Mouse (Mus musculus) ES-E14 (cell line): Measurements from ENCODE around the gene Pcdh19. TPM values are rescaled to one million over a fixed set of nuclear protein-coding genes. Genes with fewer than 3 reads are reported as not detected.

Experiments used
- DNase-seq: peaks from one replicate; pipeline ENCODE4 v3.0.0-alpha.2; 2013; ENCODE audit warnings: low read depth, low spot score
- H3K27ac ChIP-seq: 2 replicates; pipeline ENCODE4 v1.5.1; 2012; ENCODE audit warnings: low read depth, mild to moderate bottlenecking, low read length, moderate library complexity, mixed read lengths; ENCODE audit not compliant: poor library complexity, insufficient read depth, severe bottlenecking
- H3K36me3 ChIP-seq: 2 replicates; pipeline ENCODE4 v1.6.1; 2012; ENCODE audit warnings: mild to moderate bottlenecking, low read length, moderate library complexity, mixed read lengths; ENCODE audit not compliant: control insufficient read depth, poor library complexity, insufficient read depth, severe bottlenecking
- H3K4me1 ChIP-seq, 2 experiments: fragments of 150-350 bp in 1 of 2; sonication (generic) in 1 of 2; 2 replicates each; pipeline ENCODE4 v1.6.1; 2012; ENCODE audit warnings: low read length in 2 of 2, mild to moderate bottlenecking in 1 of 2, mixed read lengths in 1 of 2; ENCODE audit not compliant: control insufficient read depth in 2 of 2, insufficient read depth in 2 of 2, poor library complexity in 1 of 2
- H3K4me3 ChIP-seq, 2 experiments: fragments of 150-350 bp in 1 of 2; sonication (generic) in 1 of 2; 2 replicates each; pipeline ENCODE4 v1.5.1; 2012; ENCODE audit warnings: low read length in 2 of 2, low read depth in 1 of 2, mild to moderate bottlenecking in 1 of 2, mixed read lengths in 1 of 2; ENCODE audit not compliant: insufficient read depth in 1 of 2, poor library complexity in 1 of 2, severe bottlenecking in 1 of 2
- H3K9ac ChIP-seq: 2 replicates; pipeline ENCODE4 v1.6.1; 2012; ENCODE audit warnings: low read depth, mild to moderate bottlenecking, low read length, mixed read lengths; ENCODE audit not compliant: poor library complexity, insufficient read depth, severe bottlenecking
- H3K9me3 ChIP-seq: fragments of 150-350 bp; sonication (generic); 2 replicates; pipeline ENCODE4 v1.6.1; 2012; ENCODE audit warnings: low read depth, mild to moderate bottlenecking, low read length; ENCODE audit not compliant: control insufficient read depth, insufficient read depth
- CHD2 ChIP-seq: IDR thresholded peaks from 2 replicates; pipeline ENCODE4 v1.6.1; 2014; ENCODE audit warnings: mild to moderate bottlenecking, low read depth, low read length, inconsistent platforms
- HCFC1 ChIP-seq: IDR thresholded peaks from 2 replicates; pipeline ENCODE4 v1.6.1; 2012; ENCODE audit warnings: low read length, inconsistent platforms, borderline replicate concordance; ENCODE audit not compliant: insufficient read depth
- MAFK ChIP-seq: IDR thresholded peaks from 2 replicates; pipeline ENCODE4 v1.6.1; 2014; ENCODE audit warnings: mild to moderate bottlenecking, low read depth, low read length, inconsistent platforms; ENCODE audit not compliant: insufficient read depth
- ZC3H11A ChIP-seq: IDR thresholded peaks from 2 replicates; pipeline ENCODE4 v1.6.1; 2012; ENCODE audit warnings: low read depth, mild to moderate bottlenecking, inconsistent platforms, low read length, borderline replicate concordance
- ZNF384 ChIP-seq: IDR thresholded peaks from 2 replicates; pipeline ENCODE4 v1.6.1; 2012; ENCODE audit warnings: low read depth, low read length, inconsistent platforms
- in situ Hi-C, 2 experiments: fragments of 600-800 bp; cut with MboI; formaldehyde crosslinking; loops; one replicate each; pipeline ENCODE4 v1.15.1; 2025; ENCODE audit warnings: low sequenced_read_pairs in 2 of 2, inconsistent platforms in 1 of 2; ENCODE audit not compliant: unreplicated experiment in 2 of 2
- total RNA-seq: library from RNA; depleted of rRNA; stranded (reverse); fragments of 300-350 nt; gene quantifications from 2 replicates; pipeline ENCODE4 v1.2.3, GENCODE M21; 2012

Pcdh19 gene
- total RNA-seq, 1 experiment: 2.3 TPM

- H3K27ac ChIP-seq: no peak overlapping the region
- no peak for DNase-seq
- H3K4me1 ChIP-seq: peaks cover 5 to 8% of the 10 kb centered on the region in 2 experiments; a peak in 3 of 4 replicates
- TF ChIP-seq ZC3H11A (no peak), CHD2 (no peak), HCFC1 (no peak), MAFK (no peak), ZNF384 (no peak)
- no peaks in the 10 kb centered on the region for H3K9me3 ChIP-seq
- H3K36me3 ChIP-seq: no peaks in the 10 kb centered on the region
- no peak overlapping the region for H3K9ac ChIP-seq
- no peak overlapping the region for H3K4me3 ChIP-seq
- in situ Hi-C loops: loop anchor here in 1 of 2 experiments (25.0 kb wide), 1 partner anchor 613 kb away; no protein-coding TSS in a partner anchor
Measured at GRCm38 (mm10) chrX:133675121-133675520, 13.7 kb downstream of the Pcdh19 start.

DNA sequence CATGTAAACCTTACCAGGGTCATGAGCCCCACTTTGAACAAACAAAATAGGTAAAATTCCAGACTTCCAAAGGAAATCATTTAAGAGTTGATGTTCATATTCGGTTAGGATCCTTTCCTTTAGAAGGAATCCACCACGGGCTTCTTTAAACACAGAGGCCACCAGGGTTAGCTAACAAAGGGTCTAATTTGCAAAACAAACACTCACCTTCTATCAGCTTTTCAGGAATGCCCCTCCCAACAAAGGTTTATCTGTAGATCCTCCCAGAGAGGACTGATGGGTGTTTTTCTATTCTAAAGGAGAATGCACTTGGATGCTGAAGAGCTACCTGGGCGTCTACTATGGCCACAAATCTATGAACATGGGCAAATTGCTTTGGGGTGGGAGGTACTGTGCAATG lies 15.0 kb downstream of the Pcdh19 start:
- H3K4me1 ChIP-seq: peaks cover 5 to 8% of the 10 kb centered on the region in 2 experiments; a peak in 3 of 4 replicates
- H3K9ac ChIP-seq: no peak overlapping the region
- no peak for TF ChIP-seq ZC3H11A
- TF ChIP-seq CHD2: no peak
- no peak for TF ChIP-seq ZNF384
- TF ChIP-seq HCFC1: no peak
- no peak for TF ChIP-seq MAFK
- DNase-seq: no peak
- H3K36me3 ChIP-seq: no peaks in the 10 kb centered on the region
- no peak overlapping the region for H3K4me3 ChIP-seq
- H3K9me3 ChIP-seq: no peaks in the 10 kb centered on the region
- in situ Hi-C loops: no loop called here
- no peak overlapping the region for H3K27ac ChIP-seq

DNA sequence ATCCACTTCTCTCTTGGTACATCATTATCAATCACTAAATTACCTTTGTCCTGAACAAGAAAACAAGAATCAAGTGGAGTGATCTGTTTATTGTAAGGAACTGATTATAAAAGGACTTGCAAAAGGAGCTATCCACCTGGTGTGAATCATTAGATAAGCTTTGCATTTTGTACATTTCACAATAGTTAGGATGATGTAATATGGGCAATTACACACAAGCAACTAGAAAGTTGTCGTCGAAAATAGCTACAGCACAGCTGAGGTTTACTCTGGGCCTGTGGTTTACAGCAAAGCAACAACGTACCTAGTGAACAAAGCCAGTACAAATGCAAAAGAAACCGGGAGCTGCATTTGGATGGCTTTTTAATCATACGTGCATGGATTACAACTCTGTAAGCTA lies 28.7 kb downstream of the Pcdh19 start:
- H3K9me3 ChIP-seq: no peaks in the 10 kb centered on the region
- TF ChIP-seq HCFC1 (no peak), CHD2 (no peak), ZNF384 (no peak), MAFK (no peak), ZC3H11A (no peak)
- no peaks in the 10 kb centered on the region for H3K36me3 ChIP-seq
- H3K4me1 ChIP-seq: no peaks in the 10 kb centered on the region
- no peak overlapping the region for H3K27ac ChIP-seq
- in situ Hi-C loops: no loop called here
- H3K9ac ChIP-seq: no peak overlapping the region
- H3K4me3 ChIP-seq: no peak overlapping the region
- no peak for DNase-seq

DNA sequence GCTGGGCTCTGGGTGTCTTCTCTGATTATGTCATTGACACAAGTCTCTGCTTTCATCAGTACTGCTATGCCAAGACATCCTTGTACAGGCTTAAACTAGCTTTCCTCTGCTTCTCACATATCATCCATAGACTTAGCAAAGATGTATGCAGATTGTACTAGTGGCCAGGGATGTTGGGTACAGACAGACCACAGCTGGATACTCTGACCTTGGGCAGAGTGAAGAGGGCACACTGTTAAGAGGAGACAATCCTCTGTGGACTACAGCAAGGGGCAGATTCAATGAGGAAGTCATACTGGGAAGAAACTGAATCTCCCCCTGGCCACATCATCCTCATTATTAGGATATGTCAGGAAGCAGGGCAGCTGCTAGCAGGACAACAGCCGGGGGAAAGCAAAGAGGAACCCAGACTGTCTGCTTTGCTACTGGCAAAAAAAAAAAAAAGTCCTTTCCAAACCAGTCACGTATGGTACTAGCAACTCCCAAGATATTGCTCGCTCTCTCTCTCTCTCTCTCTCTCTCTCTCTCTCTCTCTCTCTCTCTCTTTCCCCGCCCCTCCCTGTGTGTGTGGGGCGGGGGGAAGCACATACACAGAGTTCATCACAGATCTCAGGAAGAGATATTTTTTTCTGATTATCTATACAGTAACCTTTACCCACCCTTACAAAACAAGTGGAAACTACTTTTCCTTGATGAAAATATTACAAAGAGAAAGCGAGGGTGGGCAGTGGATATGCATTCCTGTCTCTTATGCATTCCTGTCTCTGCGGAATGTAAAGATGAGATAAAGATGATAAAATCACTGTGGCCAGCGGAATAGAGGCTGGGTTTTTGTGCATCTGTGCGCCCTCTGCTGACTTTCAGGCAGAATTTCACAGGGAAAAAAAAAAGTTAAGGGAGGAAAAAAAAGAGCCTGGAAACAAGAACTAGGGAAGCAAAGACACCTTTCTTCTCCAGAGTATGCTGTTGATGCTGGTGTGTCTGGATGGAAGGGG lies 31.2 kb downstream of the Pcdh19 start:
- Histone ChIP-seq H3K36me3 (no peaks in the 10 kb centered on the region), H3K9ac (no peak overlapping the region), H3K4me3 (no peak overlapping the region), H3K4me1 (no peaks in the 10 kb centered on the region), H3K9me3 (no peaks in the 10 kb centered on the region), H3K27ac (no peak overlapping the region)
- in situ Hi-C loops: no loop called here
- DNase-seq: no peak
- TF ChIP-seq MAFK (no peak), ZC3H11A (no peak), ZNF384 (peak; percentile 80)
